Mouse (Mus musculus) embryonic facial prominence, embryonic 11.5 days (tissue): ENCODE measurements around the gene Chchd4. TPM values are rescaled to one million over a fixed set of nuclear protein-coding genes. Genes with fewer than 3 reads are reported as not detected.

Experiments used
- ATAC-seq: fragments of 200-750 bp; cut with Nextera tagmentation; replicated peaks from 2 replicates; pipeline ENCODE4 v1.8.0; 2017; ENCODE audit warnings: low read depth; ENCODE audit not compliant: insufficient number of reproducible peaks, low FRiP score, low TSS enrichment
- DNase-seq: peaks from one replicate; pipeline ENCODE4 v3.0.0-alpha.2; 2015; ENCODE audit warnings: low spot score
- H3K27ac ChIP-seq: fragments of 300-500 bp; sonication (generic); replicated peaks from 2 replicates; pipeline ENCODE4 v1.5.1; 2014; ENCODE audit warnings: mild to moderate bottlenecking, low read depth, low read length, control low read depth
- H3K27me3 ChIP-seq: fragments of 300-500 bp; sonication (generic); 2 replicates; pipeline ENCODE4 v1.6.1; 2014; ENCODE audit warnings: mild to moderate bottlenecking, low read length, moderate library complexity, mixed read lengths; ENCODE audit not compliant: control insufficient read depth, insufficient read depth
- H3K36me3 ChIP-seq: fragments of 300-500 bp; sonication (generic); replicated peaks from 2 replicates; pipeline ENCODE4 v1.6.1; 2014; ENCODE audit warnings: low read depth, mild to moderate bottlenecking, low read length, moderate library complexity, mixed read lengths; ENCODE audit not compliant: control insufficient read depth, insufficient read depth
- H3K4me1 ChIP-seq: fragments of 300-500 bp; sonication (generic); 2 replicates; pipeline ENCODE4 v1.6.1; 2014; ENCODE audit warnings: low read length, mixed read lengths; ENCODE audit not compliant: control insufficient read depth, insufficient read depth
- H3K4me2 ChIP-seq: fragments of 300-500 bp; sonication (generic); 2 replicates; pipeline ENCODE4 v1.6.1; 2014; ENCODE audit warnings: low read depth, mild to moderate bottlenecking, control low read depth, low read length, moderate library complexity
- H3K4me3 ChIP-seq: fragments of 300-500 bp; sonication (generic); 2 replicates; pipeline ENCODE4 v1.5.1; 2014; ENCODE audit warnings: low read depth, low read length, control low read depth
- H3K9ac ChIP-seq: fragments of 300-500 bp; sonication (generic); replicated peaks from 2 replicates; pipeline ENCODE4 v1.6.1; 2014; ENCODE audit warnings: mild to moderate bottlenecking, control low read depth, low read length
- H3K9me3 ChIP-seq: fragments of 300-500 bp; sonication (generic); replicated peaks from 2 replicates; pipeline ENCODE4 v1.6.1; 2016; ENCODE audit warnings: mild to moderate bottlenecking, low read length, inconsistent platforms, mixed read lengths; ENCODE audit not compliant: control insufficient read depth
- WGBS: fragments of 180-500 bp; shearing (Covaris S2); extraction: QIAGEN DNeasy Blood & Tissue Kit; methylation state at CpG from one replicate; pipeline ENCODE4 v1.1.7; 2014; 5-methylcytosine and 5-hydroxymethylcytosine counted together
- polyA plus RNA-seq: library from polyadenylated mRNA; unstranded; fragments of >200 nt; fragmentation: Nextera tagmentation; extraction: Ambion mirVana; gene quantifications from 2 replicates; pipeline ENCODE4 v1.2.1, GENCODE M21; 2014

The Chchd4 gene
- polyA plus RNA-seq, 1 experiment from 2014 or later, result 25.7 TPM

DNA sequence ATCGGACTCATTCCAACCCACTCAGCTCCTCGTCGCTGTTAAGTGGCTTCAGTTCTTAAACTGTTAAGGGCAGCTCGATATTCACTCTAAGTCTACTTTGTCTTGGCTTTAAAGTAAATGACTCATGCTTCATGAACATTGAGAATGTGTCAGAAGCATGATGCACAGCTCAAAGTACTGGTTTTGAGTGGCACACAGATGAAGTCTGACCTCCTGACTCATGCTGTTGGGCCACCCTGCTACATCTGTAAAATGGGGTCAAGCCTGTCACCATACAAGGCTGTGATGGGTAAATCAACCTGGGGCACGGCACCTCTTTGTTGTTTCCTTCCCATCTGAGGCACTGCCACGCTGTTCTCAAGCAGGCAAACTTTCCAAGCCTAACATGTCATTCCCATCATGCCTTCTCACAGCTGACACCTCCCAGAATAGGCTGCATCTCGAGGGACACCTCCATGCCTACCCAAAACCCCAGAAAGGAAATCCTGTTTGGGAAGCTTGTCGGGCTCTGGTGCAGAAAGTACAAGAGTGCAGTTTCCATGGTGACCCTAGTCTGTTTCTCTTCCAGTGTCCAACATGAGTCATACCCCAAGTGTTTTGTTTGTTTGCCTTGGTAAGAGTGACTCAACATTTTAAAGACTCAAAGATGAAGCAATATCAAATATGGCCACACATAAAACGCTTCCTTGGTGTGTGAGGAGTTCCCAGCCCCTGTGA lies 15.3 kb upstream of the Chchd4 start:
- no peaks in the 10 kb centered on the region for H3K27me3 ChIP-seq
- peak; percentile 5 for DNase-seq
- no peak overlapping the region for H3K27ac ChIP-seq
- 82% methylated on average over 9 of the region's 9 CpGs for WGBS
- no peaks in the 10 kb centered on the region for H3K4me1 ChIP-seq
- no peak overlapping the region for H3K4me2 ChIP-seq
- H3K36me3 ChIP-seq, result peaks cover 16% of the 10 kb centered on the region
- H3K9me3 ChIP-seq, result no peaks in the 10 kb centered on the region
- no peak overlapping the region for H3K4me3 ChIP-seq
- no peak overlapping the region for H3K9ac ChIP-seq
- ATAC-seq, result no peak

GRCm38 (mm10) chr6:91486736-91487453 lies 13.5 kb upstream of the Chchd4 start:
- Histone ChIP-seq H3K36me3 (peaks cover 18% of the 10 kb centered on the region), H3K9me3 (no peaks in the 10 kb centered on the region), H3K4me3 (no peak overlapping the region), H3K27ac (no peak overlapping the region), H3K9ac (no peak overlapping the region), H3K4me1 (no peaks in the 10 kb centered on the region), H3K27me3 (no peaks in the 10 kb centered on the region), H3K4me2 (no peak overlapping the region)
- DNase-seq (no peak), ATAC-seq (no peak)
- WGBS, result 92% methylated on average over 15 of the region's 15 CpGs

- H3K4me1 ChIP-seq, result no peaks in the 10 kb centered on the region
- H3K36me3 ChIP-seq, result peaks cover 25% of the 10 kb centered on the region
- H3K9me3 ChIP-seq, result no peaks in the 10 kb centered on the region
- ATAC-seq, result no peak
- H3K9ac ChIP-seq, result no peak overlapping the region
- no peak overlapping the region for H3K4me2 ChIP-seq
- no peak overlapping the region for H3K4me3 ChIP-seq
- H3K27me3 ChIP-seq, result no peaks in the 10 kb centered on the region
- no peak for DNase-seq
- WGBS, result 95% methylated on average over 2 of the region's 2 CpGs
- no peak overlapping the region for H3K27ac ChIP-seq
Observed at GRCm38 (mm10) chr6:91483371-91483770, 10.0 kb upstream of the Chchd4 start.

DNA sequence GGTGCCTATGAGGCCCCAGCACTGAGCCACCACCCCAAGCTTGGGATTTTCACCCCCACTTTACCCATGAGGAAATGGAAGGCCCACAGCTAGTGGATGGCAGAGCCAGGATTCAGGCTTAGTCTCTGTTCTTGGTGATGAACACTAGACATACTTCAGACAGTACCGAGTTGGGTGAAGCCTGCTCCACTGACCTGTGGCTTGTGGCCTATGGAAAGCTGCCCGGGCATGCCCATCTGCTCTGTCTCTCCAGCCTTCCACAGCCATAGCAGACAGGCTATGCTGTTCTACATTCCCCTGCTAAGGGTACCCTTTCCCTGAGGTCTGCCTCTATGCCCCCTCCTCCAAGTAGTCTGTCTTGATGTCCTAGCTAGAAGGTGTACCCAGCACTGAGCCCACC lies 3.2 kb upstream of the Chchd4 start:
- DNase-seq (no peak), ATAC-seq (no peak)
- Histone ChIP-seq H3K4me1 (no peaks in the 10 kb centered on the region), H3K9me3 (no peaks in the 10 kb centered on the region), H3K9ac (no peak overlapping the region), H3K27ac (no peak overlapping the region), H3K4me2 (no peak overlapping the region), H3K36me3 (peaks cover 6% of the 10 kb centered on the region), H3K27me3 (no peaks in the 10 kb centered on the region), H3K4me3 (no peak overlapping the region)
- WGBS, result 91% methylated on average over 2 of the region's 2 CpGs

- DNase-seq, result no peak
- no peaks in the 10 kb centered on the region for H3K9me3 ChIP-seq
- WGBS, result 57% methylated on average over 9 of the region's 9 CpGs
- H3K4me3 ChIP-seq, result peak overlapping the region; percentile 78
- H3K4me2 ChIP-seq, result peak overlapping the region; percentile 70
- no peak overlapping the region for H3K27ac ChIP-seq
- H3K9ac ChIP-seq, result peak overlapping the region; percentile 83
- H3K4me1 ChIP-seq, result no peaks in the 10 kb centered on the region
- no peaks in the 10 kb centered on the region; the same call in 1 of the 2 replicates for H3K36me3 ChIP-seq
- ATAC-seq, result no peak
- H3K27me3 ChIP-seq, result no peaks in the 10 kb centered on the region
Observed at GRCm38 (mm10) chr6:91474441-91475190, 1.3 kb upstream of the Chchd4 start.

DNA sequence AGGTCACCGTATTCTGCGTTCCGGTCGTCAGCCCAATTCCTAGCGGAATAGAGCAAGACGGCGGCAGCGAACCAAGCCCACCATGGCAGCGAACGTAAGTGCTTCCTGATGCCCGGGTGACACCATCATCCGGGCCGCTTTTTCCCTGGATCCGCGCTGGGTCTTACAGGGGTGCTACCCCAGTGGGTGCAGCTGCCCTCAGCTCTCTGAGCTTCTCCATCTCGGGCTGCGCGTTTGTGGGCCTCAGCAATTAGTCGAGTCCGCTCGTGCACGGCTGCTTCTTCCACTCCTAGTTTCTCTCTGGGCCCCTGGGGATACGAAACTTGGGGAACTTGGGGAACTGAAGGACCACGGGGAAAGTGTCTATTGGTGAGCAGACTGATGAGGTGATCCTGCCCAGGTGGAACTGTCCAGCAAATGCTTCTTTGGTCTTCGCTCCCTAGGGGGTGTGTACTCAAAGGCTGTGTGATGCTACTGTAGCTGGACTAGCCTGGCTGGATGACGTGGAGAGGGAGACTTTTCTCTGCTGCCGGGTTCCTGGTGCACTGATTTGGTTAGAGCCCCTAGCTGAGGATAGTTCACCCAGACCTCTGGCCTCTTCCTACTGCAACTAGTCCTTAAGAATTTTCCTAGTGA lies 577 bp upstream of the Chchd4 start:
- WGBS, result under 1% methylated on average over 27 of the region's 27 CpGs
- Histone ChIP-seq H3K36me3 (no peaks in the 10 kb centered on the region; the same call in 1 of the 2 replicates), H3K4me3 (peak overlapping the region; percentile 78), H3K9me3 (no peaks in the 10 kb centered on the region), H3K4me1 (no peaks in the 10 kb centered on the region), H3K9ac (peak overlapping the region; percentile 83), H3K27ac (no peak overlapping the region), H3K4me2 (peak overlapping the region; percentile 70), H3K27me3 (no peaks in the 10 kb centered on the region)
- DNase-seq (no peak), ATAC-seq (peak; percentile 40)

GRCm38 (mm10) chr6:91472319-91472718 lies 1.0 kb downstream of the Chchd4 start:
- ATAC-seq, result no peak
- no peaks in the 10 kb centered on the region for H3K27me3 ChIP-seq
- DNase-seq, result peak; percentile 33
- WGBS, result 31% methylated on average over 6 of the region's 6 CpGs
- no peak overlapping the region for H3K27ac ChIP-seq
- no peaks in the 10 kb centered on the region for H3K4me1 ChIP-seq
- peak overlapping the region; percentile 78 for H3K4me3 ChIP-seq
- H3K36me3 ChIP-seq, result no peaks in the 10 kb centered on the region
- peak overlapping the region; percentile 57 for H3K4me2 ChIP-seq
- peak overlapping the region; percentile 84 for H3K9ac ChIP-seq
- H3K9me3 ChIP-seq, result no peaks in the 10 kb centered on the region
